Mouse (Mus musculus): Measurements from ENCODE around the gene Gria4. TPM values are rescaled to one million over a fixed set of nuclear protein-coding genes. Genes with fewer than 3 reads are reported as not detected.
"Not testable (repeated sequence)": the region's sequence is repeated elsewhere in the genome, so short reads cannot be mapped to it uniquely, and the experiment has no call there.

The Gria4 gene
- total RNA-seq, 2 experiments from 2014 or later, result 6.8 to 10.6 TPM

DNA sequence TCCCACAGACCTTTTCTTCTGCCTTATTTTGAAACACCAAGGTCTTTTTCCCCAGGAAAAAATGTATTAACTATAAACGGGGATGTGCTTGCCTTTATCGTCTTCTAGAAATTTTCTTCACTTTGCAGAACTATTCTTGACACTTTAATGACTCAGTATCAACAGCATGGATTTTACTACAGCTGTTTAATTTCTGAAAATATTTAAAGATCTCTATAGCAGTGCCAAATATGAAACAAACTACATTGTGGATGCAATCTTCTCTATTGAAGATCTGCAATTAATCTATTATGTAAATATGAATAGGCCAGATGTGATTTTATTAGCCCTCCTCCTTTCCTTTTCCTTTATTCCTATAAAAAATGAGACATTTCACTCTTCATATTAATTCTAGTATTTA is 194.2 kb downstream of the Gria4 start:
- DNase-seq (ENCODE audit: low spot score in 2 of 2), result no peak

DNA sequence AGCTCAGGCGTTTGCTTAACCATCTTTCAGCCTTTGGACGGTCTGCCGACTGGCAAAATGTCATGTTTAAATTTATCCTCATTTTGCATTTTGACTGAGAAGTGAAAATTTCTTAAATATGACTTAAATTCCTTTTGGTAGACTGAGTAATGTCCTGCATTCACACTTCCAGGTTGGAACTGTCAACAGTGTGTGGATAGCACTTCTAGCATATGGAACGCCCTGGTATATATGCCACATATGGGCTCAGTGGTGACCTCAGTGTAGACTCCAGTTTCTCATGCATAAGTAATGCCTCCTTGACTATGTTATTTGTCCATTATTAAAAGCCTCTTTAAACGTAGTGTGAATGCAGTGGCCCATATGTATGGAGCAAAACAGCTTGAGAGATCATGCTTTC is 222.4 kb downstream of the Gria4 start:
- DNase-seq (ENCODE audit: low spot score in 2 of 2), result no peak

DNA sequence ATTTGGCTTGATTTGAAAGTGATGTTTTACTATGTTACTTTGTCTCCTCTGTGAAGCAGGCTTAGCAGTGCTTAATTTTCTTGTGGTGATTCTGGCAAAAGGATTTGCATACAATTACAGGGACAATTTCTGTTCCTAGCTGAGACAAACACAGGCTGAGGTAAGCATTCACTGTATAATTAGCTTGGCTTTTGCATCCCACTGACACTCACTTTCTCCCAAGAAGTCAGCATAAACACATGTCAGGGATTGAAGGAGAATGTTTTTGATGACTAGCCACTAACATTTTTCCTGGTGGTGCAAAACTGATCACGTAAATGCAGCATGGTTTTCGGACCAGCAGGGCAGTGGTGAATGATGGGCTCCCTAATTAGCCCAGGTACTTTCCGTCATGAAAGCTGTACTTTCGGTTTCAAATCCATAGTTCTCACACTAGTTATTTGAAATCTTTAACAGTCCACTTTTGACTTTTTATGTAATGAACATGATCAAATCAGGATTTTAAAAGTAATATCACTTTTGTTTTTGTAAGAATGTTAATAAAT is 240.5 kb downstream of the Gria4 start:
- no peak for DNase-seq (ENCODE audit: low spot score in 2 of 2)

DNA sequence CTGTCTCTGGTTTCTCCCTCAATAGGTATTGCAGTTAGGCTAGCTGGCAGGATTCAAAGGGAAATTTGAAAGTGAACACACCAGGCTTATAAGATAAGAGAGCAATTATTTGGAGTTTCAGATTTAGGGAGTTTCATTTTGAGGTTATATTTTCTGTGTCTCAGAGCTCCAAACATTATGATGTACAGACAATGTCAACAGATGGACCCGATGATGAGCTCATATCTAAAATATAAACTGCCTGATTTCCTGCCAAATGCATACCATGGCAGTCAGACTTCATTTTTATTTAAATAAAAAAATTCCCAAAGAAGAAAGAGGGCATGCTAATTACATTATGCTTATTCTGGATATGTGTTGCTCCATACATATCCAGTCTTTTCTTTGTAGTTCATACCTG is 256.8 kb downstream of the Gria4 start:
- no peak for DNase-seq (ENCODE audit: low spot score in 2 of 2)

DNA sequence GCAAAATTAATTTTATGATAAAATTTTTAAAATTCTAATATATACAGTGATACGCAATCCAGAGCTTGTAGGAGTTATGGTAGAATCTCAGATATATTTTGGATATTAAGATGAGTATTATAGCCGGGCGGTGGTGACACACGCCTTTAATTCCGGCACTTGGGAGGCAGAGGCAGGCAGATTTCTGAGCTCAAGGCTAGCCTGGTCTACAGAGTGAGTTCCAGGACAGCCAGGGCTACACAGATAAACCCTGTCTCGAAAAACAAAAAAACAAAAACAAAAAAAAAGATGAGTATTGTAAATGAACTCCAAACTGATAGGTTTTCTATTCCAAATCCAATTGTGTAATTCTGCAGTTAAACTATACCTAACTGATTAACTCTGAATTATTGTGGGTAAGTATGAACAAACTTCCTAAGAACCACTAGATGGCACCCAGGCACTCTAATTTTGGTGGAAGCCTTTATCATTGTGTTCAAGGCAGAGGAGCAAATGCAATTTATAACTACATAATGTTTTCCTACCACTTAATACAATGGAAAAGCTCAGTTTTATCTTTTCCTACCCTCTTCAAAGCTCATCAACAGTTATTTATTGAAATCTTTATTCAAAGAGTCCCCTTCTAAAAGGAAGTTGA is 259.4 kb downstream of the Gria4 start:
- DNase-seq (ENCODE audit: low spot score in 2 of 2), result no peak

DNA sequence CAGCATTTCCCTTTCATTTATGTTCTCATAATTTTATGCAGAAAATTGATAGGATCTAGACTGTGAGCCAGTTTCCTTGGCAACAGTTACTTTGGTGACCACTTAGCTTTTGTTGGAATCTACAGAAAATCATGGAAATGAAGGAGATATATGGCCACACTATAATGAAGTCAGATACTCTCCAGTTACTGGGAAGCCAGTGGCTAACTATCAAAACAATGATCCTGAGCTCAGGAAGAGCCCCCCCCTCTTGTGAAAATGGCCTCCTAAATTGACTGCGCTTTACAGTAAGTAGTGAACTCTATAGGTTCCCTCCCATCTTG is 281.5 kb downstream of the Gria4 start:
- no peak for DNase-seq (ENCODE audit: low spot score in 2 of 2)

DNA sequence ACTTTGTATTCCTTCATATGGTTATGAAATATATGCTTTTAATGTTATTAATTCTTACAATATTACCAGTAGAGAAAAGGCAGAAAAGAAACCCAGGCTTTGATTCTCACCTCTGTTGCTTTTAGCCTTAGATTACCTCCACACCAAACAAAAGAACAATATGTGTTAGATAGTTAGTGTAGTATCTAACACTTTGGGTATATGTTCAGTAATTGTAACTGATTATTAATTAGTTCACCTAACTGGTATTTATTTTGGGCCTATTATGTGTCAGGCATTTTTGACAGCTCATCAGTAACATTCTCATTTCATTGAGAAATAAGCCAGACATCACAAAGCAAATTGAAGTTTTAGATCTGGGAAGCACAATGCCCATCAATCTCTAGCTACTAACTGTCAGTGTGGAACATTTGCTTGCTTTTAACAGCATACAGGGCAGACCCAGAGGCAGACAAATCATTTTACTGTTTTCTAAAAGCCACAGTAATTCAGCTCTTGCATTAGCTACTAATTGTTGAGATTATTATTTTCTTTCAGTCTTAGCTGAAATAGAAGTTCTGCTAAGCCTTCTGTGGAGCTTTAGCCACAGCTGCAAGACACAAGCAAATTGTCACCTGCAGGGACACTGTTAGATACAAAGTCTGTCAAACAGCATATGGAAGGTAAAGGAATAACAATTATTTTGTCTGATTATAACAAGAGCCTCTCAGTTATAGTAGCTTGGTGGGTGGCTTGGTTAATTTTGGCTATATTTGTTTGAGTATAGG is 282.1 kb downstream of the Gria4 start:
- no peak for DNase-seq (ENCODE audit: low spot score in 2 of 2)

DNA sequence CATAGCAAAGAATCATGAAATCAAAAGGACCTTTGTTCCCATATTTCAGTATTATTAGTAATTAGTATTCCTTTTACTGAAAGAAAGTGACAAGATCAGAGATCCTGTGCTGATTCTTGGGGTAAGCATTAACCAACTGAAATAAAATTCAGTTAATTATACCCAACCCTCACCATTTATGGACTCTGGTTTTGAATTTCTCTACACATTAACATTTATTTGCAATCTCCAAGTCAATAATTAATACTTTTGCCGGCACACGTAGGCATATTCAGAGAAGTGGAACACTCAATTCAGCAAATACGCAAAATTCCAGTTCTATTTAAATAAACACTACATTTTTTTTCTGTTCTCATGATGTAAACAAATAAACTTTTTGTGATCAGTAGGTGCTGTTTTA is 289.9 kb downstream of the Gria4 start:
- no peak for DNase-seq (ENCODE audit: low spot score in 2 of 2)

DNA sequence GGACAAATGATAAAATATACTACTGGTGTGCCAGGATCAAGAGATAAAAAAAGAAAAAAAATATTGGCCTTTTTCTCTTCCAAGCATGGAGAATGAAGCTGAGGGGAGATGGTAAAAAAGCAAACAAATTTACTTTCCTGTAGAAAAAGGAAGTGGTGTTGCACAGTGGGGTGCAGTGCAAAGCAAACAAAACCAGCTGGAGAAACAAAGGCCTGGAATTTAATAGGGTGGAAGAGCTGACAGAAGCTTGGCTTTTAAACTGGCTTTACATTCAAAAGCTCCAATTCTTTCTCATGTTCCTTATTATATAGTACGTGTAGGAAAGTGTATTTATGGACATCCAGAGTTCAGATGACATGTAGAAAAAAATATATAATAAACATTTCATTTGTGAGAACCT is 290.9 kb downstream of the Gria4 start:
- no peak for DNase-seq (ENCODE audit: low spot score in 2 of 2)

DNA sequence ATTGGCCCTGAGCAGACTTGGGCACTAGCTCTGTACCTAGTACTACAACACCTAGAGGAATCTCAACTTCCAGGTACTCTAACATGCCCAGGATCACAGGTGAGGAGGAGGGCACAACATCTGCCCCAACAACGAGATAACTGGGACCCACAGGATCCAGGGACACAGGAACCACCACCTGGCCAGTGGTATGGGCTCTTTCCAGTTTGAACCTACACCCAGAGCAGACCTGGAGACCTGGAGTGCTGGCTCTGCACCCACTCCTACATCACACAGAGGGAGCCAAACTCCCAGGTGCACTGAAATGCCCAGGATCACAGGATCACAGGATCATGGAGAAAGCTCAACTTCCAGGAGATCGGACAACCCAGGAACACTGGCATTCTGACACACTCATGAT is 309.6 kb downstream of the Gria4 start:
- no peak for DNase-seq (ENCODE audit: low spot score in 2 of 2)

DNA sequence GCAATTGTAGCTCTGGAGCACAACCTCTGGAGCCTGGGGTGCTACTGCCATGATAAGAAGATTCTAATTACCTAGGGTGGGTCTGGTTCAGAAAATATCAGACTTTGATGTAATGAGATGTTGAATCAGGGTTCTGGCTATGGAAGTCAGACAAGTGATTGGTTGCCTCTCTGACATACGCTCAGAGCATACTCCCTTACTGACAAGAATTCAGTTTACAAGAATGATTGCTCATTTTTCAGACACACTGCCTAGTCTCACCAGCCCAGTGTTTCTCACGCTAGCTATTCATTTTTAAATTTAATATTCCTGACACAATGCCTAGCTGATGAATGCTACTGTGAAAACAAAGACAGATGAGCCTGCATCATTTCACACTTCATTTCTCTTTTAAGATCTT is 311.5 kb downstream of the Gria4 start:
- no peak for DNase-seq (ENCODE audit: low spot score in 2 of 2)

DNA sequence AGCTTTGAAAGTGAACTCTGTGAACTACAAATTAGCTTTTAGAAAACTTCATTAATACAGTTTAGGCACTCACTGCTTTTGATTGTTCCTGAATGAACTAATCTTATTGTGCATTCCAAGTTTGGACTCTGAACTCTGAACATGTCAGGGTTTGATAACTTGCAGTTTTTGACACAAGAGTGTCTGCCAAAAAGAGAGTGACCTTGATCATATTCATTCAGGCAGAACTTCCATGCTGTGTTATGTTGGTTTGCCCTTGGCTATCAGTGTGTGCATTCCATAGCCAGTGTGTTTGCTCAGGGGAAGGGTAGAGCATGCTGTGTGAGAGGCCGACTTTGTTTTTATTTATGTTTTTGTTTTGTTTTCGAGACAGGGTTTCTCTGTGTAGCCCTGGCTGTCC is 325.2 kb downstream of the Gria4 start:
- no peak for DNase-seq (ENCODE audit: low spot score in 2 of 2)

DNA sequence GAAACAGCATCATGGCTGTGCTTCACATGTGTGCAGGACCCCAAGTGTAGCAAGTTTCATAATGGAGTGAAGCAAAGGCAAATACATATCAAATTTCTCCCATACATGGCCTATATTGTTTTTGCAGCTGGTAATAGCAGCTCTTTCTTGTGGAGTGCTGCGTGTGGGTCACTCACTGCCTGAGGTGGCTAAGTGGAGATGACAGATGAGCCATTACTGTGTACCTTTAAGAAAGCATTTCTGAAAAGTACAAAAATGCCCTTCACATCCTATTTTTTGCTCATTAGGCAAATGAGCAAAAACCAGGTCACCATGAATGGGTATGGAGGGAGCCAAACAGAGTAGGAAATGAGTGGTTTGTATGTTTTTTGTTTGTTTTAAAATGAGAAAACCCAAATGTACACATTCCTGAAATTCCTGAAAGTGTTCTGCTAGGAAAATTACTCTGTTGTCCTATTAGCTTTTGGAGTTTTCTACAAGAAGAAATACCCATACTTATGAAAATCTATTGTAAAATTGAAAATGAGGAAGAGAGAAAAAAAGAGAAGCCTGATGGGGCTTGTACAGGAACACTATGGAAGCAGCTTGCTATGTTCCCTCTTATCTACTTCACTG is 336.5 kb downstream of the Gria4 start:
- DNase-seq (ENCODE audit: low spot score in 2 of 2), result no peak

DNA sequence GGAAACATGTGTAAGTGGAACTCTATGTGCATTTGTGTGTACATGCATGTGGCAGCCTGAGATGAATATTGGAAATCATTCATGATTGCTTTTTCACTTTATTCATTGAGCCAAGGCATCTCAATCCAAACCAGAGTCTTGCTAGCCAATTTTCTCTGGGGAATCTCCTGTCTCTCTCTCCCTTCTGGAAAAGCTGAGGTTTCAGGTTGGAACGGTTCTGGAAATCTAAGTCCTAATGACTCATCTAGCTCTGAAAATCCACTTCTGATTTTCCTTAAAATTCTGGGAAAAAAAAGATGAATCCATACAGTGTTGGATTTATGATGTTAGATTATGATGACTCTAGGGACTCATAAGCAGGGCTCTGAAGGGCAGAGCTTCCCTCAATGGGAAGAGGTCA is 337.8 kb downstream of the Gria4 start:
- DNase-seq (ENCODE audit: low spot score in 2 of 2), result no peak

DNA sequence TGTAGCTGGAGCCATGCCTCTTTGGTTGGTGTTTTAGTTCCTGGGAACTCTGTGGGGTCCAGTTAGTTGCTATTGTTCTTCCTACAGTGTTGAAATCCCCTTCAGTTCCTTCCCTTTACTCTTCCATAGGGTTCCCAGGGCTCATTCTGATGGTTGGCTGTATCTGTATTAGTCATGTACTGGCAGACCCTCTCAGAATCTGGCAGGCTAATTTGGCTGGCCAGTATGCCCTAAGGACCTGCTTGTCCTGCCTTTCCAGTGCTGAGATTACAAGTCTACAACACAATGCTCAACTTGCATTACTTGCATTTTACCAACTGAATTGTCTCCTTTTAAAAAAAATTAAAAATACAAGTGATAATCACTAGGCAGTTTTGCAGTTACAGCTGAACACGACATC is 338.4 kb downstream of the Gria4 start:
- DNase-seq (ENCODE audit: low spot score in 2 of 2), result no peak

DNA sequence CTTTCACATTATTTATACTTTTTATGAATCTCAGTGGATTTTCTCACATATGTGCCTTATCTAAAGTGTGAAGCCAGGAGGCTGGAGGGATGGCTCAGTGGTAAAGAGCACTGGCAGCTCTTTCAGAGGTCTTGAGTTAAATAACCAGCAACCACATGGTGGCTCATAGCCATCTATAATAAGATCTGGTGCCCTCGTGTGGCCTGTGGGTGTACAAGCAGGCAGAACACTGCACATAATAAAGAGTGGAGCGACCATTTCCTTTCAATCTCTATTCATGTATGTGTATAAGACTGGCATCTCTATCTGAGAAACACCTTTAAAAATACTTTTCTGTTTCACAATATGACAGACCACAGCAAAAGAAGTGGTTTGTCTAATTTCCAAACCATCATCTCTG is 353.1 kb downstream of the Gria4 start:
- peak in 1 of 2 experiments; percentile 14 for DNase-seq (ENCODE audit: low spot score in 2 of 2)

DNA sequence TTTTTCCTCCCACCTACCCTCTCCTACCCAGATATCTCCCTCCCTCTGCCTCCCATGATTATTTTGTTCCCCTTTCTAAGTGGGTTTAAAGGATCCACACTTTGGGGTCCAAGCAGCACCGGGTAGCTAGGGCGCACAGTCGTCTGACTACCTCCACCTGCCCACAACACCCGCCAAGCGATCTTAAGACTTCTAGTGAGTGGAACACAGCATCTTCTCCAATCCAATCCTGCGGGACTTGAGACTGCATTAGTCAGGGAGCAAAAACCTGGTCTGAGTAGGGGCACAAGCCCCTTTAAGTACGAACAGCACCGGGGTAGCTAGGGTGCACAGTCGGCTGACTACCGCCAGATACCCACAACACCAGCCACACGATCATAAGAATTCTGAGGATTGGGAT is 395.2 kb downstream of the Gria4 start:
- not testable (repeated sequence) for DNase-seq (ENCODE audit: low spot score in 2 of 2)

DNA sequence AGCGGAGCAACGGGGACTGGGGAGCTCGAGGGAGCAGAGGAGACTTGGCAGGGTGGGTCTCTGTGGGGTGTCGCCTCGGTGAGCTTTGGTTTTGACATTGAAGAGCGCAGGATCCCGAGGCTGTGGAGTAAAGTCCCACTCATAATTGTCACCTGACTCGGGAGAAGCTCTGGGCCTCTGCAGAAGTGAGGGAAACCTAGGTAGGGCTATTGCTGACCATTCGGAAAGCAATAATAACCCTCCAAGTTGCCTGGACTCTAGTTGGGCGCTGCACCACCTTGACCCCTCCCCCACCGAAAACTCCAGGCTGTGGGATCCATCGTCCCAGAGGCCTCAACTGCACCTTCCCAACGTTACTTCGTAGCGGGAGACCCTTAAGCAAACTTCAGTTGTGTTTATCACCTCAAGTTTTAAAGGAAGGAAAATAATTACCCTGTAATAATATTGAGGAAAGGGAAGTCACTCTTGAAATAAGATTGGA is 419.4 kb downstream of the Gria4 start:
- DNase-seq (ENCODE audit: low spot score in 2 of 2), result no peak

DNA sequence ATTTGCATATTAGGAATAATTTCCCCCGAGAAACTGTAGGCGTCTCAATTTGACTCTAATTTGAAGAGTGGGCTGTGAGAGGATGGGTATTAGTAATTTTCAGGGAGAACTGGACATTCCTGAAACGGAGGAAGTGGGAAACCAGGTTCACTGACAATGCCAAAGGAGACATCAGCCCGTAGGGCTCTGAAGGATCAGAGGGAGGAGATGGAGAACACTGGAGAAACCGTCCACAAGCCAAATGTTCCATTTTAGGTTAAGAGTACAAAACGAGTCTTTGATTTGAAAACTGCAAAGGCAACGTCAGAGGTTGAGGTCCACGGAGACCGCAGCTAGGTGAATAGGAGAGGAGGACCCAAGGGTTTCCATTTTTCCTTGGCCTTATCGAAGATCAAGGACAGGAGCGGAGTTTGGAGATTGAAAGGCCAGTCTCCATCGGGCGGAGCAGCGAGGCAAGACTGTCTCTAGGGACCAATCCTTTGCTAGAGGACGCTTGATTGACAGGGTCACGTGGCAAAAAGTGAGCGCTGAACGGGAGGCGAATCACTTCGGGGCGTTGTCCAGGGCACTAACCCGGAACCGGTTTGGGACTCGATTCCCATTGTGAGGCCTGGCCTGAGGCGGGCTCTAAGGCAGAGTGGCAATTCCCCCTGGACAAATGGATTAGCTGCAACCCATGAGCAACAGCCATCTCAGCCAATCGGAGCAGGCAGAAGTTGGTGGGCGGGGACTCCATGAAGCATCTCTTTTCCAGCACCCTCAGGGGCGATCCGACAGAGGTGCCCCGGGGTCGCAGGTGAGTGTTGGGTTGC is 420.0 kb downstream of the Gria4 start, which contains the start of gene Msantd4:
Msantd4 (plus strand) TSS at position 735 of the 812 bp plus-strand sequence.
- DNase-seq (ENCODE audit: low spot score in 2 of 2), result peak; percentile 68 to 91

Data from adrenal gland, postnatal 4 days (tissue).